Mouse (Mus musculus) heart, postnatal 0 days (tissue): ENCODE results near the gene Vwf. TPM values are rescaled to one million over a fixed set of nuclear protein-coding genes. Genes with fewer than 3 reads are reported as not detected.

Experiments
- ATAC-seq: fragments of 200-750 bp; cut with Nextera tagmentation; 2 replicates; pipeline ENCODE4 v1.8.0; 2017; ENCODE audit warnings: low read depth, moderate number of reproducible peaks, moderate library complexity; ENCODE audit not compliant: insufficient read depth
- DNase-seq: peaks from one replicate; pipeline ENCODE4 v3.0.0-alpha.2; 2016; ENCODE audit warnings: low spot score
- H3K27ac ChIP-seq: fragments of 300-500 bp; sonication (generic); 2 replicates; pipeline ENCODE4 v1.5.1; 2014; ENCODE audit warnings: low read depth, mild to moderate bottlenecking
- H3K27me3 ChIP-seq: fragments of 300-500 bp; sonication (generic); 2 replicates; pipeline ENCODE4 v1.6.1; 2014; ENCODE audit warnings: low read length, mixed read lengths; ENCODE audit not compliant: control insufficient read depth, insufficient read depth
- H3K36me3 ChIP-seq: fragments of 300-500 bp; sonication (generic); replicated peaks from 2 replicates; pipeline ENCODE4 v1.6.1; 2014; ENCODE audit warnings: low read length, mixed read lengths; ENCODE audit not compliant: control insufficient read depth, insufficient read depth
- H3K4me1 ChIP-seq: fragments of 300-500 bp; sonication (generic); 2 replicates; pipeline ENCODE4 v1.6.1; 2014; ENCODE audit warnings: antibody characterized with exemption; ENCODE audit not compliant: control insufficient read depth, insufficient read depth
- H3K4me2 ChIP-seq: fragments of 300-500 bp; sonication (generic); 2 replicates; pipeline ENCODE4 v1.6.1; 2014; ENCODE audit warnings: low read depth, mild to moderate bottlenecking, low read length, moderate library complexity
- H3K4me3 ChIP-seq: fragments of 300-500 bp; sonication (generic); 2 replicates; pipeline ENCODE4 v1.5.1; 2014; ENCODE audit warnings: low read depth, low read length
- H3K9ac ChIP-seq: fragments of 300-500 bp; sonication (generic); replicated peaks from 2 replicates; pipeline ENCODE4 v1.6.1; 2014; ENCODE audit warnings: low read depth, low read length, mixed read lengths
- H3K9me3 ChIP-seq: fragments of 300-500 bp; sonication (generic); replicated peaks from 2 replicates; pipeline ENCODE4 v1.6.1; 2016; ENCODE audit warnings: low read length; ENCODE audit not compliant: control insufficient read depth
- CTCF ChIP-seq: IDR thresholded peaks from 2 replicates; pipeline ENCODE4 v1.5.1; 2016; ENCODE audit warnings: antibody characterized with exemption, control low read depth, low read depth
- EP300 ChIP-seq: IDR thresholded peaks from 2 replicates; pipeline ENCODE4 v1.6.1; 2016; ENCODE audit warnings: antibody characterized with exemption, low read depth
- WGBS: fragments of 180-500 bp; shearing (Covaris S2); extraction: QIAGEN DNeasy Blood & Tissue Kit; methylation state at CpG from one replicate; pipeline ENCODE4 v1.1.7; 2014; 5-methylcytosine and 5-hydroxymethylcytosine counted together
- polyA plus RNA-seq: library from polyadenylated mRNA; unstranded; fragments of >200 nt; fragmentation: Nextera tagmentation; extraction: Ambion mirVana; gene quantifications from 2 replicates; pipeline ENCODE4 v1.2.1, GENCODE M21; 2015
- total RNA-seq: library from RNA; depleted of rRNA; stranded (reverse); fragments of >200 nt; gene quantifications from 2 replicates; pipeline ENCODE4 v1.2.3, GENCODE M21; 2014; ENCODE audit warnings: low replicate concordance

Gene Vwf
- total and polyA plus RNA-seq, 2 experiments from 2014 or later: 21.9 to 99.9 TPM

DNA sequence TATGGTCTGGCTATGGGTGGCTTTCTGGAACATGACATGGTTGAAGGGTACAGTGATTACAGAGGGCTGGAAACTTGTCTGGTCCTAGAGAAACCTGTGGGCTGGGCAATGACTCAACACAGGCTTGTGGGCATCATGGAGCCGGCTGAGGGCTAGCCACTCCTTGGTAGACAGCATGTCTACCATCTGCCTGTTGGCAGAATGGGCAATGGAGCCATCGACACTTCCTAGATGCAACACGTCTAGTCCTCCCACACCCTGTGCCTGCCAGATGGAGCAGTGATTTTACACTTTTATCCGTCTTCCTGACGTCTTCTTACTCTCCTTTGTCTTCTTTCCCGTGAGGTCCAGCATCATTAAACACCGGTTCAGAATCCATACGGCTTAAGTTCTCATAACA is 94.6 kb downstream of the Vwf start:
- TF ChIP-seq CTCF: no peak
- TF ChIP-seq EP300: no peak
- H3K9ac ChIP-seq: no peak overlapping the region
- no peak for DNase-seq
- no peaks in the 10 kb centered on the region for H3K36me3 ChIP-seq
- ATAC-seq: no peak
- no peak overlapping the region for H3K27ac ChIP-seq
- H3K4me2 ChIP-seq: no peak overlapping the region
- H3K4me1 ChIP-seq: no peaks in the 10 kb centered on the region
- 80% methylated on average over 8 of the region's 8 CpGs for WGBS
- no peak overlapping the region for H3K4me3 ChIP-seq
- no peaks in the 10 kb centered on the region for H3K27me3 ChIP-seq
- no peaks in the 10 kb centered on the region for H3K9me3 ChIP-seq

DNA sequence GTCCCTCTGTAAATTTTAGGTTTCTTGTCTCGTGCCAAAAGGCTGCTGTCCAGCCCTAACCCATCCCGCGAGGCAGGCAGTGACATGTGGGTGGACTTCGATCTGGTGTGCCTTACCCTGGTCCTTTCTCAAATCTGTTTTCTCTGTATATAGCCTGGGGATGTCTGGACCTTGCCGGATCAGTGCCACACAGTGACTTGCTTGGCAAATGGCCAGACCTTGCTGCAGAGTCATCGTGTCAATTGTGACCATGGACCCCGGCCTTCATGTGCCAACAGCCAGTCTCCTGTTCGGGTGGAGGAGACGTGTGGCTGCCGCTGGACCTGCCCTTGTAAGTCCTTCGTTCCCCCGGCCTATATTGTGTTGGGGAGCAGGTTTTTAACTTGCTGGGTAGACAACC is 102.4 kb downstream of the Vwf start:
- no peak for ATAC-seq
- Histone ChIP-seq H3K9me3 (no peaks in the 10 kb centered on the region), H3K9ac (no peak overlapping the region), H3K4me1 (no peaks in the 10 kb centered on the region), H3K4me2 (no peak overlapping the region), H3K27me3 (no peaks in the 10 kb centered on the region), H3K27ac (no peak overlapping the region), H3K36me3 (no peaks in the 10 kb centered on the region), H3K4me3 (no peak overlapping the region)
- DNase-seq: no peak
- TF ChIP-seq CTCF (no peak), EP300 (no peak)
- WGBS: 68% methylated on average over 12 of the region's 12 CpGs

GRCm38 (mm10) chr6:125651335-125651734 is 104.8 kb downstream of the Vwf start:
- Histone ChIP-seq H3K4me1 (no peaks in the 10 kb centered on the region), H3K9ac (no peak overlapping the region), H3K9me3 (no peaks in the 10 kb centered on the region), H3K36me3 (no peaks in the 10 kb centered on the region), H3K27ac (no peak overlapping the region), H3K27me3 (no peaks in the 10 kb centered on the region), H3K4me2 (no peak overlapping the region), H3K4me3 (no peak overlapping the region)
- WGBS: 78% methylated on average over 3 of the region's 3 CpGs
- no peak for ATAC-seq
- no peak for TF ChIP-seq EP300
- no peak for TF ChIP-seq CTCF
- no peak for DNase-seq

- no peak for ATAC-seq
- Histone ChIP-seq H3K4me3 (no peak overlapping the region), H3K4me1 (no peaks in the 10 kb centered on the region), H3K9me3 (no peaks in the 10 kb centered on the region), H3K27ac (no peak overlapping the region), H3K27me3 (no peaks in the 10 kb centered on the region), H3K36me3 (no peaks in the 10 kb centered on the region), H3K9ac (no peak overlapping the region), H3K4me2 (no peak overlapping the region)
- no peak for TF ChIP-seq EP300
- WGBS: 61% methylated on average over 1 of the region's 1 CpGs
- no peak for DNase-seq
These were observed 106.8 kb downstream of the Vwf start for GRCm38 (mm10) chr6:125653416-125653815.

DNA sequence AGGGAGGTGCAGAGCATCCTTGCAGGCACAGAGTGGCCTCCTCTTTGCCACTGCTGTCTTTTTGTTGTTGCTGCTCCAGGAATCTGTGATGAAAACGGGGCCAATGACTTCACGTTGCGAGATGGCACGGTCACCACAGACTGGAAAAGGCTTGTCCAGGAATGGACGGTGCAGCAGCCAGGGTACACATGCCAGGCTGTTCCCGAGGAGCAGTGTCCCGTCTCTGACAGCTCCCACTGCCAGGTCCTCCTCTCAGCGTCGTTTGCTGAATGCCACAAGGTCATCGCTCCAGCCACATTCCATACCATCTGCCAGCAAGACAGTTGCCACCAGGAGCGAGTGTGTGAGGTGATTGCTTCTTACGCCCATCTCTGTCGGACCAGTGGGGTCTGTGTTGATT is 110.3 kb downstream of the Vwf start:
- no peaks in the 10 kb centered on the region for H3K27me3 ChIP-seq
- no peak for TF ChIP-seq EP300
- TF ChIP-seq CTCF: no peak
- H3K9ac ChIP-seq: no peak overlapping the region
- H3K4me3 ChIP-seq: no peak overlapping the region
- DNase-seq: no peak
- no peak overlapping the region for H3K27ac ChIP-seq
- H3K4me2 ChIP-seq: no peak overlapping the region
- no peaks in the 10 kb centered on the region for H3K4me1 ChIP-seq
- H3K9me3 ChIP-seq: no peaks in the 10 kb centered on the region
- no peak for ATAC-seq
- H3K36me3 ChIP-seq: no peaks in the 10 kb centered on the region
- WGBS: 65% methylated on average over 13 of the region's 13 CpGs

DNA sequence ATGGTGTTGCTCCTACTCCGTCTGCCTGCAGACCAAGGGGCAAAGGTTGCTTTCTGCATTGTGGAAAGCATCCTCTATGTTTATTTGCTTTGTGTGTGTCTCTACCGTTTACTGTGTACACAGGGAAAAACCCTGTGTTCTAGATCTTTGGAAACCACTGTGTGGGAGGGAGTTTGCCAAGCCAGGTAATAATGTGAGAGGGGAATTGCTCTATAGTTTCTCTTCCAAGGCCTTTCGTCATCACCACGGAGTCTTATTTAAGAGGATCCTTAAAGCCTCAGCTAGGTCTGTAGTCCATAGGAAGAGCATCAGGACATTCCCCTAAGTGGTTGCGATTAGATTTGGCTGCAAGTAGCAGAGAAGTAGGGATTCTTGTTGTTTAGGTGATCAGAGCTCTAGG is 111.4 kb downstream of the Vwf start:
- H3K4me2 ChIP-seq: no peak overlapping the region
- H3K27me3 ChIP-seq: no peaks in the 10 kb centered on the region
- no peaks in the 10 kb centered on the region for H3K4me1 ChIP-seq
- ATAC-seq (no peak), DNase-seq (no peak)
- no peak overlapping the region for H3K9ac ChIP-seq
- no peak overlapping the region for H3K4me3 ChIP-seq
- no peak overlapping the region for H3K27ac ChIP-seq
- no peaks in the 10 kb centered on the region for H3K9me3 ChIP-seq
- TF ChIP-seq CTCF (no peak), EP300 (no peak)
- 87% methylated on average over 5 of the region's 5 CpGs for WGBS
- H3K36me3 ChIP-seq: no peaks in the 10 kb centered on the region
